Mouse (Mus musculus) heart, adult 2 months (tissue): ENCODE data around the gene Glmn. TPM values are rescaled to one million over a fixed set of nuclear protein-coding genes. Genes with fewer than 3 reads are reported as not detected.

ENCODE experiments used
- DNase-seq, 2 experiments: peaks; one replicate each; pipeline ENCODE4 v3.0.0; 2021
- H3K27ac ChIP-seq: fragments of 200-600 bp; 2 replicates; pipeline ENCODE4 v1.8.1; 2022
- H3K27me3 ChIP-seq: fragments of 200-500 bp; 2 replicates; pipeline ENCODE4 v1.6.1; 2012; ENCODE audit warnings: mild to moderate bottlenecking, low read length, inconsistent platforms, mixed read lengths; ENCODE audit not compliant: control insufficient read depth, insufficient read depth
- H3K36me3 ChIP-seq: fragments of 200-500 bp; 2 replicates; pipeline ENCODE4 v1.6.1; 2012; ENCODE audit warnings: low read length, inconsistent platforms; ENCODE audit not compliant: control insufficient read depth, insufficient read depth
- H3K4me1 ChIP-seq: fragments of 200-500 bp; 2 replicates; pipeline ENCODE4 v1.6.1; 2011; ENCODE audit warnings: low read length; ENCODE audit not compliant: control insufficient read depth, insufficient read depth
- H3K4me3 ChIP-seq: fragments of 200-600 bp; 2 replicates; pipeline ENCODE4 v1.8.1; 2022
- H3K79me2 ChIP-seq: fragments of 200-500 bp; replicated peaks from 2 replicates; pipeline ENCODE4 v1.6.1; 2012; ENCODE audit warnings: mild to moderate bottlenecking, inconsistent platforms, low read length, moderate library complexity, mixed read lengths; ENCODE audit not compliant: control insufficient read depth, insufficient read depth
- H3K9ac ChIP-seq: fragments of 200-500 bp; 2 replicates; pipeline ENCODE4 v1.6.1; 2012; ENCODE audit warnings: low read depth, mild to moderate bottlenecking, control low read depth, inconsistent platforms, low read length, mixed read lengths
- CTCF ChIP-seq: fragments of 200-600 bp; IDR thresholded peaks from 2 replicates; pipeline ENCODE4 v1.8.1; 2022; ENCODE audit warnings: antibody characterized with exemption, mild to moderate bottlenecking, moderate library complexity
- EP300 ChIP-seq: fragments of 200-500 bp; IDR thresholded peaks from 2 replicates; pipeline ENCODE4 v1.6.1; 2011; ENCODE audit warnings: low read depth, low read length, control low read depth; ENCODE audit not compliant: insufficient read depth
- POLR2A ChIP-seq: fragments of 200-500 bp; IDR thresholded peaks from 2 replicates; pipeline ENCODE4 v1.6.1; 2011; ENCODE audit warnings: mild to moderate bottlenecking, low read depth, low read length, control low read depth; ENCODE audit not compliant: insufficient read depth
- WGBS: fragments of 180-500 bp; shearing (Covaris S2); methylation state at CpG from one replicate; pipeline ENCODE4 v1.1.7; 2018; 5-methylcytosine and 5-hydroxymethylcytosine counted together
- intact Hi-C: fragments of 180-260 bp; cut with DNase I; formaldehyde crosslinking; loops from one replicate; pipeline ENCODE4 v1.15.1; 2025
- polyA plus RNA-seq: library from polyadenylated mRNA; depleted of rRNA; stranded (reverse); fragments of >200 nt; gene quantifications from 2 replicates; pipeline ENCODE4 v1.2.3, GENCODE M21; 2012
- total RNA-seq, 2 experiments: library from RNA; stranded (reverse); gene quantifications; 2 replicates each; pipeline ENCODE4 v1.2.3; 2021

Glmn gene
- total and polyA plus RNA-seq, 3 experiments: 0.47 to 4.1 (median 3.1) TPM

DNA sequence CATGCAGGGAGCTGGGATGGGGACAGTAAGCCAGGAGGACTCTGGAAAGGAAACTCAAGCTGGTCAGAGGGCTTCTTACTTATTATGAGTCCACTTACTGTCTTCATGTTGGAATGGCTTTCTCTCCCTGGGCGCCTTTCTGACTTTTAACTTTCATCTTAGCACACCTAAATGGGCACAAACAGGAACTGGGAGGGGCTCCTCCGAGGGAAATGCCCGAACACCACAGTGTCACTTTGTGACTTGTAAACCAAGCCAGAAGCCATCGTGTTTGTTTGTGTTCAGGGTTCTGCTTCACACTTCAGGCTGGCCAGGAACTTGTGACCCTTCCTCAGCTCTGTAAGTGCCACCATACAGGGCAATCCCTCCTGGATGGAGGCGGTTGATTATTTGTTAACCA lies 43.4 kb downstream of the Glmn start:
- no peak for TF ChIP-seq CTCF
- no peak for TF ChIP-seq EP300
- no peaks in the 10 kb centered on the region for H3K27me3 ChIP-seq
- no peak overlapping the region for H3K4me3 ChIP-seq
- intact Hi-C loops: no loop called here
- 73% methylated on average over 5 of the region's 5 CpGs for WGBS
- H3K36me3 ChIP-seq: no peaks in the 10 kb centered on the region; the same call in 1 of the 2 replicates
- H3K79me2 ChIP-seq: no peaks in the 10 kb centered on the region
- H3K4me1 ChIP-seq: no peaks in the 10 kb centered on the region
- H3K27ac ChIP-seq: no peak overlapping the region
- no peak for DNase-seq
- H3K9ac ChIP-seq: no peak overlapping the region

DNA sequence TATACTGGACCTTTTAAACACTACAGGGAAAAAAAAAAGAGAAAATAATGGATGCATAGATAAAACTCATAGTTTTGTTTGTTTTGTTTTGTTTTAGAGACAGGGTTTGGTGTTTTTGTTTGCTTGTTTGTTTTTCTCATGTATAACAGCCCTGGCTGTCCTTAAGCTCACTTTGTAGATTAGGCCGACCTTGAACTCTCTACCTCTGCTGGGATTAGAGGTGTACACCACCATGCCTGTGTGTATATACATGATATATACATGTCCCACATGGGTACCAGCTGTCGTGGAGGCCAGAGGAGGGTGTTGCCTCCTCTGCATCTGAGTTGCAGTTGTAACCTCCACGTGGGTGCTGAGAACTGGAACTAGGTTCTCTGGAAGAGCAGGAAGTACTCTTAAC lies 49.2 kb downstream of the Glmn start:
- WGBS: 87% methylated on average over 3 of the region's 3 CpGs
- Histone ChIP-seq H3K27ac (no peak overlapping the region), H3K4me3 (no peak overlapping the region), H3K36me3 (no peaks in the 10 kb centered on the region), H3K9ac (no peak overlapping the region), H3K79me2 (no peaks in the 10 kb centered on the region), H3K4me1 (no peaks in the 10 kb centered on the region; the same call in 1 of the 2 replicates), H3K27me3 (no peaks in the 10 kb centered on the region)
- intact Hi-C loops: no loop called here
- no peak for DNase-seq
- TF ChIP-seq EP300 (no peak), CTCF (no peak), POLR2A (no peak)

- intact Hi-C loops: no loop called here
- Histone ChIP-seq H3K27ac (no peak overlapping the region), H3K9ac (no peak overlapping the region), H3K4me1 (no peaks in the 10 kb centered on the region; the same call in 1 of the 2 replicates), H3K27me3 (no peaks in the 10 kb centered on the region), H3K79me2 (no peaks in the 10 kb centered on the region), H3K36me3 (no peaks in the 10 kb centered on the region), H3K4me3 (no peak overlapping the region)
- TF ChIP-seq CTCF (no peak), POLR2A (no peak), EP300 (no peak)
- no peak for DNase-seq
- 75% methylated on average over 3 of the region's 3 CpGs for WGBS
These were observed 49.7 kb downstream of the Glmn start for GRCm38 (mm10) chr5:107547955-107548354.

- Histone ChIP-seq H3K79me2 (no peaks in the 10 kb centered on the region), H3K9ac (no peak overlapping the region), H3K4me3 (no peak overlapping the region), H3K27me3 (no peaks in the 10 kb centered on the region), H3K4me1 (no peaks in the 10 kb centered on the region; the same call in 1 of the 2 replicates), H3K27ac (no peak overlapping the region), H3K36me3 (no peaks in the 10 kb centered on the region)
- intact Hi-C loops: no loop called here
- no peak for TF ChIP-seq EP300
- TF ChIP-seq CTCF: no peak
- no peak for TF ChIP-seq POLR2A
- DNase-seq: no peak
- 62% methylated on average over 4 of the region's 4 CpGs for WGBS
These were observed 51.8 kb downstream of the Glmn start for GRCm38 (mm10) chr5:107545927-107546326.

DNA sequence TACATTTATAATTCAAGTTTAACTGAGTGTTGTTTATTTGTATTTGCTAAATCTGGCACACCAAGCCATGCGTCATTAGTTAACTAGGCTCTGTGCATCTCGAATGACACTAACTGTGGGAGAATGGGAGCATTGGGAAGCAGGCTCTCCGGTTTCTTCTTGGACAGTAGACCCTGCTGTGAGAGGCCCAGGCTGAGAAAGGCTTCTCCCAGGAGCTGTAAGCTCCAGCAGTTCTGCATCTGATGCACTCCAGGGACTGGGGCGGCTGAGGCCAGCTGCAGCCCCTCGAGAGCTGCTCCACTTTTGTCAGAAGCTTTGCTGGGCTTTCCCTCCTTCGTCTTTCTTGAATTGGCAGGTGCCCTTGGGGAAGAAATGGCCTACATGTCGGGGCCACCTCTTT lies 56.0 kb downstream of the Glmn start:
- TF ChIP-seq POLR2A (no peak), CTCF (no peak), EP300 (no peak)
- Histone ChIP-seq H3K4me3 (no peak overlapping the region), H3K27ac (no peak overlapping the region; the same call in 1 of the 2 replicates), H3K36me3 (no peaks in the 10 kb centered on the region), H3K79me2 (no peaks in the 10 kb centered on the region), H3K27me3 (no peaks in the 10 kb centered on the region), H3K9ac (no peak overlapping the region), H3K4me1 (no peaks in the 10 kb centered on the region; the same call in 1 of the 2 replicates)
- DNase-seq: peak; percentile 21 to 26
- WGBS: 51% methylated on average over 7 of the region's 7 CpGs
- intact Hi-C loops: no loop called here

- no peak within 1 kb of the TSS for H3K4me3 ChIP-seq
- H3K27ac ChIP-seq: no peak within 1 kb of the TSS
- H3K36me3 ChIP-seq: no peaks in the 10 kb centered on the region
- no peaks in the 10 kb centered on the region for H3K27me3 ChIP-seq
- intact Hi-C loops: no loop called here
- TF ChIP-seq POLR2A (no peak), CTCF (no peak), EP300 (no peak)
- no peak for DNase-seq
- no peaks in the 10 kb centered on the region for H3K79me2 ChIP-seq
- H3K9ac ChIP-seq: no peak within 1 kb of the TSS
- 73% methylated on average over 15 of the region's 15 CpGs for WGBS
- no peaks in the 10 kb centered on the region for H3K4me1 ChIP-seq
These were observed 63.1 kb downstream of the Glmn start, which contains the start of gene 1700028K03Rik for GRCm38 (mm10) chr5:107534581-107534980. TSS of gene 1700028K03Rik (plus strand) at chr5:107534709.
